Mouse (Mus musculus) hindbrain, embryonic 16.5 days (tissue): Measurements from ENCODE around the gene Cacnb3. TPM values are rescaled to one million over a fixed set of nuclear protein-coding genes. Genes with fewer than 3 reads are reported as not detected.

Experiments
- ATAC-seq: fragments of 200-750 bp; cut with Nextera tagmentation; 2 replicates; pipeline ENCODE4 v1.8.0; 2017; ENCODE audit warnings: moderate TSS enrichment, moderate library complexity
- H3K27ac ChIP-seq: fragments of 300-500 bp; sonication (generic); 2 replicates; pipeline ENCODE4 v1.5.1; 2014; ENCODE audit warnings: low read depth, mild to moderate bottlenecking, control low read depth, low read length, moderate library complexity
- H3K27me3 ChIP-seq: fragments of 300-500 bp; sonication (generic); replicated peaks from 2 replicates; pipeline ENCODE4 v1.6.1; 2014; ENCODE audit warnings: low read length; ENCODE audit not compliant: control insufficient read depth, insufficient read depth
- H3K36me3 ChIP-seq: fragments of 300-500 bp; sonication (generic); 2 replicates; pipeline ENCODE4 v1.6.1; 2014; ENCODE audit warnings: mild to moderate bottlenecking, low read length, moderate library complexity, mixed read lengths; ENCODE audit not compliant: control insufficient read depth, insufficient read depth
- H3K4me1 ChIP-seq: fragments of 300-500 bp; sonication (generic); 2 replicates; pipeline ENCODE4 v1.6.1; 2014; ENCODE audit warnings: low read depth, low read length; ENCODE audit not compliant: control insufficient read depth, insufficient read depth
- H3K4me2 ChIP-seq: fragments of 300-500 bp; sonication (generic); 2 replicates; pipeline ENCODE4 v1.6.1; 2014; ENCODE audit warnings: mild to moderate bottlenecking, low read length, control low read depth, moderate library complexity
- H3K4me3 ChIP-seq: fragments of 300-500 bp; sonication (generic); 2 replicates; pipeline ENCODE4 v1.5.1; 2014; ENCODE audit warnings: mild to moderate bottlenecking, low read length, control low read depth, moderate library complexity
- H3K9ac ChIP-seq: fragments of 300-500 bp; sonication (generic); 2 replicates; pipeline ENCODE4 v1.6.1; 2014; ENCODE audit warnings: low read depth, mild to moderate bottlenecking, control low read depth, low read length, moderate library complexity
- H3K9me3 ChIP-seq: fragments of 300-500 bp; sonication (generic); 2 replicates; pipeline ENCODE4 v1.6.1; 2014; ENCODE audit warnings: mild to moderate bottlenecking, low read length, moderate library complexity; ENCODE audit not compliant: control insufficient read depth
- WGBS: fragments of 180-500 bp; shearing (Covaris S2); extraction: QIAGEN DNeasy Blood & Tissue Kit; methylation state at CpG from one replicate; pipeline ENCODE4 v1.1.7; 2014; 5-methylcytosine and 5-hydroxymethylcytosine counted together
- polyA plus RNA-seq: library from polyadenylated mRNA; unstranded; fragments of >200 nt; fragmentation: Nextera tagmentation; extraction: Ambion mirVana; gene quantifications from 2 replicates; pipeline ENCODE4 v1.2.1, GENCODE M21; 2015

Cacnb3 gene
- polyA plus RNA-seq, 1 experiment from 2014 or later = 129 TPM

GRCm38 (mm10) chr15:98616362-98617175, 14.1 kb upstream of the Cacnb3 start:
- H3K27ac ChIP-seq = no peak overlapping the region
- H3K9ac ChIP-seq = no peak overlapping the region
- ATAC-seq = no peak
- H3K36me3 ChIP-seq = no peaks in the 10 kb centered on the region
- H3K4me3 ChIP-seq = no peak overlapping the region
- H3K4me1 ChIP-seq = peaks cover 7% of the 10 kb centered on the region
- H3K9me3 ChIP-seq = no peaks in the 10 kb centered on the region
- WGBS = 50% methylated on average over 20 of the region's 20 CpGs
- H3K4me2 ChIP-seq = peak overlapping the region; percentile 17; the same call in 1 of the 2 replicates
- no peaks in the 10 kb centered on the region for H3K27me3 ChIP-seq

GRCm38 (mm10) chr15:98617176-98617537, 13.5 kb upstream of the Cacnb3 start:
- Histone ChIP-seq H3K27me3 (no peaks in the 10 kb centered on the region), H3K4me1 (peaks cover 7% of the 10 kb centered on the region), H3K9ac (no peak overlapping the region), H3K36me3 (no peaks in the 10 kb centered on the region), H3K4me2 (peak overlapping the region; percentile 17; the same call in 1 of the 2 replicates), H3K9me3 (no peaks in the 10 kb centered on the region), H3K27ac (no peak overlapping the region), H3K4me3 (no peak overlapping the region)
- under 1% methylated on average over 12 of the region's 12 CpGs for WGBS
- ATAC-seq = no peak

- no peaks in the 10 kb centered on the region for H3K36me3 ChIP-seq
- H3K9me3 ChIP-seq = no peaks in the 10 kb centered on the region
- no peak overlapping the region for H3K27ac ChIP-seq
- H3K4me2 ChIP-seq = no peak overlapping the region
- peak overlapping the region; percentile 18; the same call in 1 of the 2 replicates for H3K9ac ChIP-seq
- H3K27me3 ChIP-seq = no peaks in the 10 kb centered on the region
- 10% methylated on average over 7 of the region's 7 CpGs for WGBS
- ATAC-seq = no peak
- peaks cover 2% of the 10 kb centered on the region for H3K4me1 ChIP-seq
- H3K4me3 ChIP-seq = no peak overlapping the region
Measured at GRCm38 (mm10) chr15:98622199-98622598, 8.4 kb upstream of the Cacnb3 start.

GRCm38 (mm10) chr15:98622721-98623120, 7.9 kb upstream of the Cacnb3 start:
- WGBS = 21% methylated on average over 6 of the region's 6 CpGs
- no peak overlapping the region for H3K27ac ChIP-seq
- no peaks in the 10 kb centered on the region for H3K9me3 ChIP-seq
- H3K36me3 ChIP-seq = no peaks in the 10 kb centered on the region
- no peak overlapping the region for H3K9ac ChIP-seq
- no peak for ATAC-seq
- H3K4me1 ChIP-seq = peaks cover 2% of the 10 kb centered on the region
- H3K27me3 ChIP-seq = no peaks in the 10 kb centered on the region
- H3K4me2 ChIP-seq = no peak overlapping the region
- H3K4me3 ChIP-seq = no peak overlapping the region

- H3K27me3 ChIP-seq = no peaks in the 10 kb centered on the region
- ATAC-seq = no peak
- H3K36me3 ChIP-seq = no peaks in the 10 kb centered on the region
- H3K4me3 ChIP-seq = no peak overlapping the region
- 55% methylated on average over 5 of the region's 5 CpGs for WGBS
- no peak overlapping the region for H3K27ac ChIP-seq
- peaks cover 6% of the 10 kb centered on the region for H3K4me1 ChIP-seq
- H3K4me2 ChIP-seq = no peak overlapping the region
- H3K9me3 ChIP-seq = no peaks in the 10 kb centered on the region
- H3K9ac ChIP-seq = no peak overlapping the region
Measured at GRCm38 (mm10) chr15:98623361-98623821, 7.2 kb upstream of the Cacnb3 start.

- 21% methylated on average over 8 of the region's 8 CpGs for WGBS
Measured at GRCm38 (mm10) chr15:98626078-98626477, 4.6 kb upstream of the Cacnb3 start.

GRCm38 (mm10) chr15:98626487-98627212, 4.0 kb upstream of the Cacnb3 start:
- Histone ChIP-seq H3K27ac (no peak overlapping the region), H3K4me2 (no peak overlapping the region), H3K4me3 (no peak overlapping the region), H3K36me3 (no peaks in the 10 kb centered on the region), H3K9me3 (no peaks in the 10 kb centered on the region), H3K4me1 (peaks cover 24% of the 10 kb centered on the region), H3K9ac (no peak overlapping the region), H3K27me3 (peaks cover 4% of the 10 kb centered on the region)
- no peak for ATAC-seq
- WGBS = 81% methylated on average over 7 of the region's 7 CpGs

More at GRCm38 (mm10) chr15:98626078-98626477, 4.6 kb upstream of the Cacnb3 start:
- no peak overlapping the region for H3K27ac ChIP-seq
- no peak overlapping the region for H3K4me2 ChIP-seq
- ATAC-seq = no peak
- H3K27me3 ChIP-seq = peaks cover 4% of the 10 kb centered on the region
- no peak overlapping the region for H3K4me3 ChIP-seq
- H3K36me3 ChIP-seq = no peaks in the 10 kb centered on the region
- H3K9ac ChIP-seq = no peak overlapping the region
- H3K4me1 ChIP-seq = peaks cover 18% of the 10 kb centered on the region
- H3K9me3 ChIP-seq = no peaks in the 10 kb centered on the region

GRCm38 (mm10) chr15:98628589-98629254, 1.9 kb upstream of the Cacnb3 start:
- Histone ChIP-seq H3K4me3 (no peak overlapping the region), H3K4me1 (peaks cover 38% of the 10 kb centered on the region), H3K9me3 (no peaks in the 10 kb centered on the region), H3K27me3 (peaks cover 4% of the 10 kb centered on the region), H3K9ac (peak overlapping the region; percentile 61), H3K36me3 (no peaks in the 10 kb centered on the region), H3K4me2 (peak overlapping the region; percentile 53), H3K27ac (peak overlapping the region; percentile 51)
- 5% methylated on average over 20 of the region's 20 CpGs for WGBS
- ATAC-seq = peak; percentile 26; the same call in 1 of the 2 replicates

- no peak for ATAC-seq
- WGBS = 51% methylated on average over 6 of the region's 6 CpGs
- H3K36me3 ChIP-seq = no peaks in the 10 kb centered on the region
- H3K27me3 ChIP-seq = peaks cover 4% of the 10 kb centered on the region
- no peak overlapping the region; the same call in 1 of the 2 replicates for H3K9ac ChIP-seq
- H3K4me3 ChIP-seq = no peak overlapping the region
- peaks cover 38% of the 10 kb centered on the region for H3K4me1 ChIP-seq
- no peak overlapping the region; the same call in 1 of the 2 replicates for H3K27ac ChIP-seq
- H3K4me2 ChIP-seq = no peak overlapping the region
- H3K9me3 ChIP-seq = no peaks in the 10 kb centered on the region
Measured at GRCm38 (mm10) chr15:98629464-98629863, 1.2 kb upstream of the Cacnb3 start.
